ENCODE assay signal across 11 mouse cellular contexts in the genomic region with DNA sequence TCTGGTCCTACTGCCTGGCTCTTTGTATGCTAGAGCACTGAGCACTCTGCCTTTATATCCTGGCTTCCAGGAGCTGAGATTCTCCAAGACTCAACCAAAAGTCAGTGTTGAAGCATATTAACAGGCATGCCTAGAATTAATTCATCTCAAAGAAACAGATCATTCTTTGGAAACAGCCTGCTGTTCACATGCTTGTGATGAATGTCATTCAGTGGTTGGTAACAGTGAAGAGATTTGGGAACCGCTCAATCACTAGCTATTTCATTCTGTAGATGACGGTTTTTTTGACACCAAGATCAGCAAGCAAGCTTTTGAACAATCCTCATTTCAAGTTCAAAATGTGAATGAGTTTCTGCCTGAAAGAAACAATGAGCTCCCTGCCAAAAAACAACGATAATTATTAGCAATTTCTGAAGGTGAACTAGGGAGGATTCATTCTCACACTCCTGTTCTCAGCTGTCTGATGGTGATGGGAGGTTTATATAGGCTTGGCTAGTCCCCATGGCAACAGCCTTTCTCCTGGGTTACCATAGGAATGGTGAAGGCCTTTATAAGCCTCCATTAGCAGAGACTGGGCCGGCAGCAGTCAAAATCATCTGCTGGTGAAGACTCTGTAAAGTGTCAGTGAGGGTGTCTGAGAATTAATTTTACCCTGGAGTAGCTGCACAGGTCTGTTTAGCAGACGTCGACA.
DNase-seq lines count a peak whose midpoint lies in the region; ATAC-seq and TF ChIP-seq lines count a peak whose summit lies in the region.
"Had no signal": no experiment of that assay in that cellular context is flagged by ENCODE, and none has a peak within 500 bp of the region (broad histone marks: within the 10 kb centered on the region; RNA-seq: fewer than 3 reads in every experiment).

No protein-coding gene starts in this region.

- intact Hi-C loops in heart, adult 2 months (cut with DNase I), result no loop called here

- whole genome bisulfite sequencing in forebrain, embryonic 12.5 days, result 58% methylated on average over 6 of the region's 6 CpGs
- WGBS in hindbrain, postnatal 0 days, result 19% methylated on average over 6 of the region's 6 CpGs
- WGBS in neural tube, embryonic 13.5 days, result 56% methylated on average over 6 of the region's 6 CpGs
- 65% methylated on average over 6 of the region's 6 CpGs for WGBS in heart, adult 2 months

- no peak for TF ChIP-seq POLR2A in heart, adult 2 months (IDR thresholded peaks at IDR 0.05; ENCODE audit: insufficient read depth, low read depth, low read length)

- H3K4me2 ChIP-seq in forebrain, embryonic 12.5 days, result no peak overlapping the region
- no peak overlapping the region for H3K4me2 ChIP-seq in hindbrain, postnatal 0 days (ENCODE audit: low read depth, low read length)
- H3K4me2 ChIP-seq in neural tube, embryonic 13.5 days, result no peak overlapping the region

- H3K36me3 ChIP-seq in forebrain, embryonic 12.5 days (replicated peaks), result no peaks in the 10 kb centered on the region
- no peaks in the 10 kb centered on the region for H3K36me3 ChIP-seq in hindbrain, postnatal 0 days (ENCODE audit: insufficient read depth, low read length)
- H3K36me3 ChIP-seq in neural tube, embryonic 13.5 days, result no peaks in the 10 kb centered on the region
- no peaks in the 10 kb centered on the region for H3K36me3 ChIP-seq in heart, adult 2 months (ENCODE audit: control insufficient read depth, insufficient read depth, low read length)

- peak; percentile 82 for ATAC-seq in forebrain, embryonic 12.5 days (ENCODE audit: low FRiP score)
- peak; percentile 95 for ATAC-seq in hindbrain, postnatal 0 days
- ATAC-seq in neural tube, embryonic 13.5 days (ENCODE audit: low read depth), result peak; percentile 80; the same call in 1 of the 2 replicates
- ATAC-seq in monocyte, adult 5-6 weeks (replicated peaks; ENCODE audit: insufficient number of reproducible peaks, low FRiP score, low TSS enrichment, poor library complexity, severe bottlenecking), result no peak

- H3K27ac ChIP-seq in forebrain, embryonic 12.5 days, result no peak overlapping the region
- peak overlapping the region; percentile 49 for H3K27ac ChIP-seq in hindbrain, postnatal 0 days
- H3K27ac ChIP-seq in neural tube, embryonic 13.5 days (replicated peaks), result no peak overlapping the region; the same call in 1 of the 2 replicates
- H3K27ac ChIP-seq in heart, adult 2 months, result no peak overlapping the region

- no peaks in the 10 kb centered on the region for H3K27me3 ChIP-seq in forebrain, embryonic 12.5 days
- no peaks in the 10 kb centered on the region for H3K27me3 ChIP-seq in hindbrain, postnatal 0 days (ENCODE audit: insufficient read depth, low read length)
- H3K27me3 ChIP-seq in neural tube, embryonic 13.5 days, result no peaks in the 10 kb centered on the region
- no peaks in the 10 kb centered on the region for H3K27me3 ChIP-seq in heart, adult 2 months (ENCODE audit: control insufficient read depth, insufficient read depth, low read length)
- H3K27me3 ChIP-seq: megakaryocyte, embryonic 14.5 days had no signal

- TF ChIP-seq CTCF in hindbrain, postnatal 0 days (IDR thresholded peaks at IDR 0.05; ENCODE audit: low read depth), result no peak
- no peak for TF ChIP-seq CTCF in heart, adult 2 months (IDR thresholded peaks at IDR 0.05)

- no peaks in the 10 kb centered on the region for H3K79me2 ChIP-seq in heart, adult 2 months (replicated peaks; ENCODE audit: control insufficient read depth, insufficient read depth, low read length)

- peaks cover 13% of the 10 kb centered on the region for H3K4me1 ChIP-seq in forebrain, embryonic 12.5 days
- H3K4me1 ChIP-seq in hindbrain, postnatal 0 days (ENCODE audit: insufficient read depth, low read length), result no peaks in the 10 kb centered on the region; the same call in 1 of the 2 replicates
- H3K4me1 ChIP-seq in neural tube, embryonic 13.5 days (replicated peaks), result peaks cover 5% of the 10 kb centered on the region; the same call in 1 of the 2 replicates
- no peaks in the 10 kb centered on the region for H3K4me1 ChIP-seq in heart, adult 2 months (ENCODE audit: control insufficient read depth, insufficient read depth, low read length)
- H3K4me1 ChIP-seq: megakaryocyte, embryonic 14.5 days had no signal

- no peak overlapping the region for H3K9ac ChIP-seq in forebrain, embryonic 12.5 days
- H3K9ac ChIP-seq in hindbrain, postnatal 0 days (replicated peaks; ENCODE audit: low read length), result no peak overlapping the region
- H3K9ac ChIP-seq in neural tube, embryonic 13.5 days, result no peak overlapping the region
- no peak overlapping the region for H3K9ac ChIP-seq in heart, adult 2 months (ENCODE audit: low read depth, low read length)

- no peaks in the 10 kb centered on the region for H3K9me3 ChIP-seq in forebrain, embryonic 12.5 days
- H3K9me3 ChIP-seq in hindbrain, postnatal 0 days (ENCODE audit: low read length), result no peaks in the 10 kb centered on the region
- no peaks in the 10 kb centered on the region for H3K9me3 ChIP-seq in neural tube, embryonic 13.5 days
- H3K9me3 ChIP-seq: megakaryocyte, embryonic 14.5 days had no signal

- H3K4me3 ChIP-seq in forebrain, embryonic 12.5 days (replicated peaks), result no peak overlapping the region
- no peak overlapping the region for H3K4me3 ChIP-seq in hindbrain, postnatal 0 days (ENCODE audit: low read length)
- H3K4me3 ChIP-seq in neural tube, embryonic 13.5 days, result no peak overlapping the region
- H3K4me3 ChIP-seq in heart, adult 2 months, result no peak overlapping the region
- H3K4me3 ChIP-seq: megakaryocyte, embryonic 14.5 days had no signal

- DNase-seq in layer of hippocampus, adult 18-20 months (ENCODE audit: low spot score in 2 of 2), result peak; percentile 3 to 46
- DNase-seq in layer of hippocampus, postnatal 36 days, result no peak
- peak; percentile 71 for DNase-seq in hindbrain, postnatal 0 days (ENCODE audit: low spot score)
- DNase-seq in heart, adult 2 months, result no peak
- no peak for DNase-seq in ovary, adult 18-20 months (ENCODE audit: low spot score)
- DNase-seq: adrenal gland, adult 2 months; gastrocnemius, postnatal 36 days had no signal

- TF ChIP-seq EP300 in heart, adult 2 months (IDR thresholded peaks at IDR 0.05; ENCODE audit: insufficient read depth, low read depth, low read length), result no peak

Comparison
In these comparisons a context has a peak if more than half of its experiments do, and no peak if none do; other contexts are left out.
1. DNase-seq: peak in layer of hippocampus, adult 18-20 months (2 of 2) and hindbrain, postnatal 0 days (single experiment); none in layer of hippocampus, postnatal 36 days (0 of 2), heart, adult 2 months (0 of 2) and ovary, adult 18-20 months (single experiment).